18 mouse cellular contexts compared by ENCODE assay signal in genomic region chr11:26096095-26096494, GRCm38 (mm10).
"Had no signal": no experiment of that assay in that cellular context is flagged by ENCODE, and none has a peak within 500 bp of the region (broad histone marks: within the 10 kb centered on the region; RNA-seq: fewer than 3 reads in every experiment).

No protein-coding gene starts in this region.

- H3K27ac ChIP-seq: limb, embryonic 10.5 days; limb, embryonic 13.5 days; liver, embryonic 12.5 days; liver, embryonic 15.5 days; lung, embryonic 15.5 days; macrophage; midbrain, embryonic 12.5 days; stomach, postnatal 0 days had no signal

- H3K9me3 ChIP-seq: limb, embryonic 10.5 days; limb, embryonic 13.5 days; liver, embryonic 12.5 days; liver, embryonic 15.5 days; lung, embryonic 15.5 days; midbrain, embryonic 12.5 days had no signal

- H3K4me3 ChIP-seq: limb, embryonic 10.5 days; limb, embryonic 13.5 days; liver, embryonic 12.5 days; liver, embryonic 15.5 days; lung, embryonic 15.5 days; midbrain, embryonic 12.5 days had no signal

- H3K4me2 ChIP-seq: limb, embryonic 13.5 days; liver, embryonic 12.5 days; liver, embryonic 15.5 days; lung, embryonic 15.5 days; midbrain, embryonic 12.5 days had no signal

- ATAC-seq: liver, embryonic 12.5 days had no signal

- DNase-seq: kidney, adult 9 months; kidney, postnatal 14 days; kidney, postnatal 4 days; liver; lung, adult 18-20 months; lung, postnatal 10 days; right cerebral cortex, postnatal 4 days; thymus, adult 2 months; thymus, postnatal 14 days; thymus, postnatal 4 days had no signal

- H3K9ac ChIP-seq: limb, embryonic 13.5 days; liver, embryonic 12.5 days; liver, embryonic 15.5 days; lung, embryonic 15.5 days; midbrain, embryonic 12.5 days had no signal

- H3K27me3 ChIP-seq: limb, embryonic 13.5 days; liver, embryonic 12.5 days; liver, embryonic 15.5 days; lung, embryonic 15.5 days; midbrain, embryonic 12.5 days had no signal

- H3K4me1 ChIP-seq: limb, embryonic 10.5 days; limb, embryonic 13.5 days; liver, embryonic 12.5 days; liver, embryonic 15.5 days; lung, embryonic 15.5 days had no signal

- H3K36me3 ChIP-seq: limb, embryonic 10.5 days; limb, embryonic 13.5 days; liver, embryonic 12.5 days; liver, embryonic 15.5 days; lung, embryonic 15.5 days; midbrain, embryonic 12.5 days had no signal
